Mouse (Mus musculus): Measurements from ENCODE around the gene Cacng1.
A peak's percentile ranks its signal among the peaks of the same experiment; 100 is the strongest.

GRCm38 (mm10) chr11:107728073-107728863 is 11.9 kb upstream of the Cacng1 start:
- TF ChIP-seq CTCF (IDR thresholded peaks at IDR 0.05) (peak; percentile 38), EP300 (IDR thresholded peaks at IDR 0.05) (peak; percentile 89)

All from lung, postnatal 0 days (tissue).